17 mouse cellular contexts compared by ENCODE assay signal in the genomic region with DNA sequence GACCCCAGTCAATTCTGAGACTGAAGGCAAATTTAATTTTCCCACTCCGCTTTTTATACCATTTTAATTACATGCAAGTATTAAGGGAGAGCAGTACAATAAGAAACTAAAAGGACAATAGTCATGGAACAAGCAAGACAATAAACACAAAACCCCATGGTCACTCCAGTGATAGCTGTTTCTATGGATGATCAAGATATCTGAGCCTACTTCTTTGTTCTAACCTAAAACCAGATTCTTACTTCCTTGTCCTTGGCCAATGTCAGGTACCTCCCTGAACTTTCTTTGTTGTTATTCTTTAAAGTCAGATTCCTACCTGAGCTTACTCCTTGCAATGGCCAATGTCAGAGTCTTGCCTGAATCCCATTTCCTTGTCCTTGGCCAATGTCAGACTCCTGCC.
"Had no signal": no experiment of that assay in that cellular context is flagged by ENCODE, and none has a peak within 500 bp of the region (broad histone marks: within the 10 kb centered on the region; RNA-seq: fewer than 3 reads in every experiment).

No protein-coding gene starts in this region.

- DNase-seq: retina, postnatal 1 day; right cerebral cortex, adult 18-20 months; right cerebral cortex, postnatal 14 days; right cerebral cortex, postnatal 25 days; right cerebral cortex, postnatal 4 days; spleen, adult 18-20 months; thymus, adult 18-20 months; thymus, adult 2 months; thymus, postnatal 14 days; thymus, postnatal 25 days; thymus, postnatal 36 days; thymus, postnatal 4 days had no signal

- H3K9me3 ChIP-seq: neural tube, embryonic 12.5 days; neural tube, embryonic 13.5 days; neural tube, embryonic 15.5 days; stomach, embryonic 15.5 days had no signal

- H3K27me3 ChIP-seq: neural tube, embryonic 12.5 days; neural tube, embryonic 13.5 days; neural tube, embryonic 15.5 days; stomach, embryonic 15.5 days had no signal

- H3K9ac ChIP-seq: neural tube, embryonic 12.5 days; neural tube, embryonic 13.5 days; neural tube, embryonic 15.5 days; stomach, embryonic 15.5 days had no signal

- H3K4me1 ChIP-seq: neural tube, embryonic 12.5 days; neural tube, embryonic 13.5 days; neural tube, embryonic 15.5 days; stomach, embryonic 15.5 days had no signal

- H3K36me3 ChIP-seq: neural tube, embryonic 12.5 days; neural tube, embryonic 13.5 days; neural tube, embryonic 15.5 days; stomach, embryonic 15.5 days had no signal

- H3K4me2 ChIP-seq: neural tube, embryonic 12.5 days; neural tube, embryonic 13.5 days; neural tube, embryonic 15.5 days; stomach, embryonic 15.5 days had no signal

- H3K27ac ChIP-seq: neural tube, embryonic 12.5 days; neural tube, embryonic 13.5 days; neural tube, embryonic 15.5 days; stomach, embryonic 15.5 days; stomach, postnatal 0 days had no signal

- H3K4me3 ChIP-seq: neural tube, embryonic 12.5 days; neural tube, embryonic 13.5 days; neural tube, embryonic 15.5 days; stomach, embryonic 15.5 days had no signal
